8 mouse cellular contexts compared by ENCODE assay signal in genomic region chr11:69758478-69758970, GRCm38 (mm10). TPM values are rescaled to one million over a fixed set of nuclear protein-coding genes. Genes with fewer than 3 reads are reported as not detected.
A peak's percentile ranks its signal among the peaks of the same experiment; 100 is the strongest.
DNase-seq lines count a peak whose midpoint lies in the region; ATAC-seq and TF ChIP-seq lines count a peak whose summit lies in the region.

Gene Polr2a (minus strand): TSS chr11:69758637.

- H3K36me3 ChIP-seq in ES-Bruce4 (ENCODE audit: control insufficient read depth, insufficient read depth, low read length, poor library complexity, severe bottlenecking), result peaks cover 4% of the 10 kb centered on the region
- H3K36me3 ChIP-seq in forebrain, embryonic 14.5 days (ENCODE audit: control insufficient read depth, insufficient read depth, low read length), result no peaks in the 10 kb centered on the region
- no peaks in the 10 kb centered on the region for H3K36me3 ChIP-seq in neural tube, embryonic 15.5 days

- DNase-seq in forebrain, embryonic 14.5 days (ENCODE audit: low spot score), result peak; percentile 98
- peak; percentile 98 for DNase-seq in heart, postnatal 14 days
- peak; percentile 98 for DNase-seq in layer of hippocampus, adult 11-12 months (ENCODE audit: low spot score)
- peak; percentile 96 to 97 for DNase-seq in lung, adult 18-20 months
- DNase-seq in testis, postnatal 14 days (ENCODE audit: low spot score), result peak; percentile 97

- no peaks in the 10 kb centered on the region for H3K27me3 ChIP-seq in ES-Bruce4 (ENCODE audit: control insufficient read depth, insufficient read depth, low read length, poor library complexity, severe bottlenecking)
- H3K27me3 ChIP-seq in forebrain, embryonic 14.5 days (replicated peaks; ENCODE audit: control insufficient read depth, insufficient read depth, low read length), result no peaks in the 10 kb centered on the region
- H3K27me3 ChIP-seq in neural tube, embryonic 15.5 days (replicated peaks), result no peaks in the 10 kb centered on the region

- WGBS in forebrain, embryonic 14.5 days, result 2% methylated on average over 36 of the region's 36 CpGs
- WGBS in neural tube, embryonic 15.5 days, result under 1% methylated on average over 36 of the region's 36 CpGs

- TF ChIP-seq EP300 in ES-Bruce4 (IDR thresholded peaks at IDR 0.05; ENCODE audit: insufficient read depth, low read depth, low read length), result 0 out of 2 replicates have a peak, but pooled peaks have one; percentile 43

- intact Hi-C loops in heart, postnatal 14 days (cut with DNase I), result loop anchor here (2.0 kb wide), 1 partner anchor 44 kb away; no protein-coding TSS in a partner anchor

- peak; percentile 100 for TF ChIP-seq POLR2A in ES-Bruce4 (IDR thresholded peaks at IDR 0.05; ENCODE audit: insufficient read depth, low read length)

- ATAC-seq in cerebellum, adult (ENCODE audit: insufficient number of reproducible peaks, low FRiP score, low TSS enrichment), result peak; percentile 83
- peak; percentile 95 for ATAC-seq in forebrain, embryonic 14.5 days
- ATAC-seq in neural tube, embryonic 15.5 days (ENCODE audit: low FRiP score), result peak; percentile 98

- H3K4me2 ChIP-seq in forebrain, embryonic 14.5 days (ENCODE audit: low read length), result peak within 1 kb of the TSS; percentile 90
- H3K4me2 ChIP-seq in neural tube, embryonic 15.5 days, result peak within 1 kb of the TSS; percentile 84

- peaks cover 3% of the 10 kb centered on the region for H3K4me1 ChIP-seq in ES-Bruce4 (ENCODE audit: control insufficient read depth, insufficient read depth, low read length)
- peaks cover 33% of the 10 kb centered on the region for H3K4me1 ChIP-seq in forebrain, embryonic 14.5 days (ENCODE audit: control insufficient read depth, insufficient read depth, low read length)
- H3K4me1 ChIP-seq in neural tube, embryonic 15.5 days, result peaks cover 53% of the 10 kb centered on the region

- peak within 1 kb of the TSS; percentile 87 for H3K9ac ChIP-seq in ES-Bruce4 (ENCODE audit: low read depth, poor library complexity, severe bottlenecking)
- peak within 1 kb of the TSS; percentile 88 for H3K9ac ChIP-seq in forebrain, embryonic 14.5 days (ENCODE audit: low read length)
- peak within 1 kb of the TSS; percentile 87 for H3K9ac ChIP-seq in neural tube, embryonic 15.5 days (replicated peaks)

- H3K27ac ChIP-seq in ES-Bruce4 (ENCODE audit: insufficient read depth, low read length), result peak within 1 kb of the TSS; percentile 96
- peak within 1 kb of the TSS; percentile 99 for H3K27ac ChIP-seq in forebrain, embryonic 14.5 days (ENCODE audit: low read depth, low read length)
- H3K27ac ChIP-seq in neural tube, embryonic 15.5 days (replicated peaks), result peak within 1 kb of the TSS; percentile 99

- H3K4me3 ChIP-seq in ES-Bruce4 (ENCODE audit: low read depth, low read length), result peak within 1 kb of the TSS; percentile 92
- peak within 1 kb of the TSS; percentile 53 for H3K4me3 ChIP-seq in forebrain, embryonic 14.5 days (ENCODE audit: low read depth, low read length)
- peak within 1 kb of the TSS; percentile 57 for H3K4me3 ChIP-seq in neural tube, embryonic 15.5 days (replicated peaks)

- TF ChIP-seq CTCF in ES-Bruce4 (IDR thresholded peaks at IDR 0.05; ENCODE audit: low read depth, low read length), result no peak

- H3K9me3 ChIP-seq in ES-Bruce4 (replicated peaks; ENCODE audit: control insufficient read depth, insufficient read depth, low read length, poor library complexity, severe bottlenecking), result no peaks in the 10 kb centered on the region
- no peaks in the 10 kb centered on the region for H3K9me3 ChIP-seq in forebrain, embryonic 14.5 days (replicated peaks; ENCODE audit: control insufficient read depth, low read length)
- no peaks in the 10 kb centered on the region for H3K9me3 ChIP-seq in neural tube, embryonic 15.5 days (replicated peaks)

RNA-seq across cellular contexts. Expression of gene Polr2a, which starts in this region (rescaled TPM):
- 102 and 103 TPM in 2 replicates for polyA plus RNA-seq in ES-Bruce4 (2011; ENCODE audit: insufficient read depth, insufficient read length, low read depth, missing spikeins)
- 21.1 and 21.3 TPM in 2 replicates for polyA plus RNA-seq in forebrain, embryonic 14.5 days (2014; fragmentation: Nextera tagmentation; extraction: Ambion mirVana)
- 10 to 100 TPM; 35.6 to 37.5 TPM for total RNA-seq in heart, postnatal 14 days (2021)
- polyA plus RNA-seq in neural tube, embryonic 15.5 days (2015; fragmentation: Nextera tagmentation; extraction: Ambion mirVana), result 13.2 and 18.7 TPM in 2 replicates

Comparison
In these comparisons a context has a peak if more than half of its experiments do, and no peak if none do; other contexts are left out.
1. Peak in every context shown above with its lines: DNase-seq, ATAC-seq, H3K4me3 ChIP-seq and H3K27ac ChIP-seq.